Mouse (Mus musculus): Measurements from ENCODE around the gene Orm2.
A peak's percentile ranks its signal among the peaks of the same experiment; 100 is the strongest.

The Orm2 gene

GRCm38 (mm10) chr4:63405683-63406082 lies 43.4 kb downstream of the Orm2 start:
- DNase-seq (ENCODE audit: low spot score in 2 of 2): no peak

DNA sequence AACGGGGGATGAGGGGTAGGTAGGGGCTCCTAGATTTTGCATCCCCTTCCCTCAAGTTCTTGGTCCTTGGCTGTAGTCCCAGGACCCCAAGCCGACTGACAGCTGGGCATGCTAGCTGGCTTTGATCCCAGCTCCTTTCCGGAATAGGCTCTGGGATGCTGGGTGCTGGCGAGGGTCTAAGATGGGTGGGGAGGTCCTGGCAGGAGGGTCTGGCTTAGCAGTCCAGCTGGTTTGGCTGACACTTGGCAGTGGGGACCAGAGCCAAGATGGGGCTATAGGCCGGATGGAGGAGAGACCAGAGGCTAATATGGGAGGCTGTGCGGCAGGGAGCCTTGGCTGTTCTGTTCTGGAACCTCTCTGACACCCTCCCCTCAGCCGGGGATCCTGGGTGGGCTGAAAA lies 46.0 kb downstream of the Orm2 start:
- no peak for DNase-seq (ENCODE audit: low spot score in 2 of 2)

- DNase-seq (ENCODE audit: low spot score in 2 of 2): peak; percentile 59 to 63
These were observed 46.4 kb downstream of the Orm2 start for GRCm38 (mm10) chr4:63408649-63409048.

DNA sequence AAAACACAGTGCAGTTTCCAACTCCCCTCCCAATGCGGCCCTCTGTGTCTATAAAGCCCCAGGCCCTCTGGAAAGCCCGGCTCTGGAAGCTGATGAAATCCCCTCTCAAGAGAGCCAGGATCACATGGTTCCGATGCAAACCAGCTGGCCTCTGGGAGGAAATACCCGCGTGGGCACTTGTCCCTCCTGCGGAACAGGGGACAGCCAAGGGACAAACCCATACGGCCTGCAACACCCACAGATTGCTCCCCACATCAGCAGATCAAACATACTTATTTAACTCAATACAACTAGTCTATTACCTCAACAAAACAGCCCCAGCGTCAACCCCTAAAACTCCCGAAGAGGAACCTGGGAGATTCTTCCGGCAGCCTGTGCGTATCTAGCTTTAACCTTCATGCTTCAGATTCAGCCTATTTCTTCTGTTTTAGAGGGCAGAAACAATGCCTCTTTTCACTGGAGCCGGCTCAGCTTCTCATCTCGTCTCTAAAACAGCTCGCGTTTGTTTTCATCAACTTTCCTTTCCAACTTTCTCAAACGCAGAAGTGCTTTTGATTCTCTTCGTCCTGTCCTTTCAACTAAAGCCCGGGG lies 47.2 kb downstream of the Orm2 start:
- DNase-seq (ENCODE audit: low spot score in 2 of 2): peak; percentile 61 to 72

DNA sequence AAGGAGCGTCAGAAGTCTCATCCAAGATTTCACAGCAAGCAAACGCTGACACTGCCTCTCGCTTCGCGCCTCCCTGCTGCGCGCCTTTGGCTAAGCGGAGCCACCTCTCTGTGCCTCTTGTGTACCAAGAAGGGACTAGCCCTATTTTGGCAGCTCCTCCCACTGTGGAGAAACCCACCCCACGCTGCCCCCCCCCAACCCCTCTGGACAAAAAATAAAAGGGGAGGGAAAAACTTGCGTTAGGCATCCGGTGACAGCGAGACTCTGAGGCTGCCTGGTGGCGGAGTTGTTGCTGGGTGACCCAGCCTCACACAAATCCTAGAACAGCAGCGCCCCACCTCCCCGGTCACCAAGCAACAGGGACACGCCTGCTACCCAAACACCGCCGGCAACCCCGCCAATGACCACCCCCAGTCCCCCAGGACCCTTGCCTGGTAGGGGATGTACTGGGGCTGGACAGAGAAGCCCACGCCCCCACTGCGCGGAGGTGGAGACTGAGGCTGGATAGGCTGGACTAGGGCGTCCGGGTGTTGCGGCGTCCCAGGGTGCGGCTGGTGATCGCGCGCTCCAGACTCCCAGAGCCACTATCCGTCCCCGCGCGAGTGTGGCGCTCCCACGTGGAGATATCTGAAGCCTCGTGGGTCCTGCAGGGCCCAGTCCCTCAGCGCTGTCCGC lies 47.8 kb downstream of the Orm2 start:
- peak; percentile 79 to 85 for DNase-seq (ENCODE audit: low spot score in 2 of 2)

GRCm38 (mm10) chr4:63410583-63410934 lies 48.3 kb downstream of the Orm2 start:
- peak; percentile 94 to 96 for DNase-seq (ENCODE audit: low spot score in 2 of 2)

GRCm38 (mm10) chr4:63411222-63411621 lies 49.0 kb downstream of the Orm2 start:
- peak; percentile 49 to 51 for DNase-seq (ENCODE audit: low spot score in 2 of 2)

- DNase-seq (ENCODE audit: low spot score in 2 of 2): no peak
These were observed 52.7 kb downstream of the Orm2 start for GRCm38 (mm10) chr4:63414951-63415350.
